Mouse (Mus musculus): ENCODE data around the gene Ankrd63.

Gene Ankrd63

GRCm38 (mm10) chr2:118687791-118688190 lies 16.0 kb downstream of the Ankrd63 start:
- DNase-seq = no peak

GRCm38 (mm10) chr2:118686693-118687092 lies 17.1 kb downstream of the Ankrd63 start:
- DNase-seq = no peak

GRCm38 (mm10) chr2:118685088-118685487 lies 18.7 kb downstream of the Ankrd63 start:
- DNase-seq = no peak

- DNase-seq = no peak
Observed at GRCm38 (mm10) chr2:118682544-118683260, 21.1 kb downstream of the Ankrd63 start.

GRCm38 (mm10) chr2:118680926-118681325 lies 22.8 kb downstream of the Ankrd63 start:
- DNase-seq = no peak

GRCm38 (mm10) chr2:118679577-118679976 lies 24.2 kb downstream of the Ankrd63 start:
- DNase-seq = peak; percentile 77

GRCm38 (mm10) chr2:118677817-118678216 lies 25.9 kb downstream of the Ankrd63 start:
- DNase-seq = peak; percentile 68

- no peak for DNase-seq
Observed at GRCm38 (mm10) chr2:118676839-118677741, 26.7 kb downstream of the Ankrd63 start.

- DNase-seq = no peak
Observed at GRCm38 (mm10) chr2:118674500-118674899, 29.3 kb downstream of the Ankrd63 start.

- no peak for DNase-seq
Observed at GRCm38 (mm10) chr2:118673686-118674465, 29.9 kb downstream of the Ankrd63 start.

- DNase-seq = no peak
Observed at GRCm38 (mm10) chr2:118671728-118672127, 32.0 kb downstream of the Ankrd63 start.

GRCm38 (mm10) chr2:118669785-118670184 lies 34.0 kb downstream of the Ankrd63 start:
- DNase-seq = no peak

- peak; percentile 60 for DNase-seq
Observed at GRCm38 (mm10) chr2:118669245-118669644, 34.5 kb downstream of the Ankrd63 start.

GRCm38 (mm10) chr2:118667181-118667580 lies 36.6 kb downstream of the Ankrd63 start:
- DNase-seq = no peak

- DNase-seq = no peak
Observed at GRCm38 (mm10) chr2:118665616-118666015, 38.1 kb downstream of the Ankrd63 start.

- DNase-seq = peak; percentile 50
Observed at GRCm38 (mm10) chr2:118664975-118665516, 38.7 kb downstream of the Ankrd63 start.

GRCm38 (mm10) chr2:118663804-118664766 lies 39.7 kb downstream of the Ankrd63 start:
- DNase-seq = peak; percentile 64

GRCm38 (mm10) chr2:118662902-118663803 lies 40.6 kb downstream of the Ankrd63 start, which contains the start of gene Pak6:
Gene Pak6 (plus strand): TSS chr2:118663303.
- DNase-seq = no peak

GRCm38 (mm10) chr2:118661891-118662290 lies 41.9 kb downstream of the Ankrd63 start:
- DNase-seq = no peak

GRCm38 (mm10) chr2:118659998-118660452 lies 43.7 kb downstream of the Ankrd63 start:
- peak; percentile 73 for DNase-seq

Measured in lung, postnatal 36 days (tissue).